Mouse (Mus musculus) hindbrain, embryonic 16.5 days (tissue): Measurements from ENCODE around the gene A3galt2. TPM values are rescaled to one million over a fixed set of nuclear protein-coding genes. Genes with fewer than 3 reads are reported as not detected.

Experiments
- ATAC-seq: fragments of 200-750 bp; cut with Nextera tagmentation; 2 replicates; pipeline ENCODE4 v1.8.0; 2017; ENCODE audit warnings: moderate TSS enrichment, moderate library complexity
- H3K27ac ChIP-seq: fragments of 300-500 bp; sonication (generic); 2 replicates; pipeline ENCODE4 v1.5.1; 2014; ENCODE audit warnings: low read depth, mild to moderate bottlenecking, control low read depth, low read length, moderate library complexity
- H3K27me3 ChIP-seq: fragments of 300-500 bp; sonication (generic); replicated peaks from 2 replicates; pipeline ENCODE4 v1.6.1; 2014; ENCODE audit warnings: low read length; ENCODE audit not compliant: control insufficient read depth, insufficient read depth
- H3K36me3 ChIP-seq: fragments of 300-500 bp; sonication (generic); 2 replicates; pipeline ENCODE4 v1.6.1; 2014; ENCODE audit warnings: mild to moderate bottlenecking, low read length, moderate library complexity, mixed read lengths; ENCODE audit not compliant: control insufficient read depth, insufficient read depth
- H3K4me1 ChIP-seq: fragments of 300-500 bp; sonication (generic); 2 replicates; pipeline ENCODE4 v1.6.1; 2014; ENCODE audit warnings: low read depth, low read length; ENCODE audit not compliant: control insufficient read depth, insufficient read depth
- H3K4me2 ChIP-seq: fragments of 300-500 bp; sonication (generic); 2 replicates; pipeline ENCODE4 v1.6.1; 2014; ENCODE audit warnings: mild to moderate bottlenecking, low read length, control low read depth, moderate library complexity
- H3K4me3 ChIP-seq: fragments of 300-500 bp; sonication (generic); 2 replicates; pipeline ENCODE4 v1.5.1; 2014; ENCODE audit warnings: mild to moderate bottlenecking, low read length, control low read depth, moderate library complexity
- H3K9ac ChIP-seq: fragments of 300-500 bp; sonication (generic); 2 replicates; pipeline ENCODE4 v1.6.1; 2014; ENCODE audit warnings: low read depth, mild to moderate bottlenecking, control low read depth, low read length, moderate library complexity
- H3K9me3 ChIP-seq: fragments of 300-500 bp; sonication (generic); 2 replicates; pipeline ENCODE4 v1.6.1; 2014; ENCODE audit warnings: mild to moderate bottlenecking, low read length, moderate library complexity; ENCODE audit not compliant: control insufficient read depth
- WGBS: fragments of 180-500 bp; shearing (Covaris S2); extraction: QIAGEN DNeasy Blood & Tissue Kit; methylation state at CpG from one replicate; pipeline ENCODE4 v1.1.7; 2014; 5-methylcytosine and 5-hydroxymethylcytosine counted together
- polyA plus RNA-seq: library from polyadenylated mRNA; unstranded; fragments of >200 nt; fragmentation: Nextera tagmentation; extraction: Ambion mirVana; gene quantifications from 2 replicates; pipeline ENCODE4 v1.2.1, GENCODE M21; 2015

The A3galt2 gene
- polyA plus RNA-seq, 1 experiment from 2014 or later = 0.23 TPM

DNA sequence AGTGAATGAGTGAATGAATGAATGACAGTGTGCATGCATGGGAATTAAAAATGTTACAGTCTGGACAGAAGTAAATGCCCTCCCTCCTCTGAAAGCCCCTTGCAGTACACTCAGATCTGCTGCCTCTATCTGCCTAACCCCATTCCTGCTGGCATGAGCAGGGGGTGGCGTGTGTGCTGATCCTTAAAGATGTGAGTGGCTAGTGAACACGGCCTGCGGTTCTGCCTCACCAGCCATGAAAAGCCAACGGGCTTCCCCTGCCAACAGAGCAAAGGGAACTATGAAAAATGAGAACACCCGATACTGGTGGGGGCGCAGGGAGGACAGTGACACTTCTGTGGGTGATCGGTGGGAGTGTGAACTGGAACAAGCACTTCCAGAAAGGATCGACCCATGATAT, 41.6 kb downstream of the A3galt2 start:
- Histone ChIP-seq H3K27ac (no peak overlapping the region), H3K27me3 (no peaks in the 10 kb centered on the region), H3K9me3 (no peaks in the 10 kb centered on the region), H3K36me3 (no peaks in the 10 kb centered on the region), H3K9ac (no peak overlapping the region), H3K4me2 (no peak overlapping the region), H3K4me3 (no peak overlapping the region), H3K4me1 (peaks cover 17% of the 10 kb centered on the region)
- WGBS = 47% methylated on average over 8 of the region's 8 CpGs
- no peak for ATAC-seq

DNA sequence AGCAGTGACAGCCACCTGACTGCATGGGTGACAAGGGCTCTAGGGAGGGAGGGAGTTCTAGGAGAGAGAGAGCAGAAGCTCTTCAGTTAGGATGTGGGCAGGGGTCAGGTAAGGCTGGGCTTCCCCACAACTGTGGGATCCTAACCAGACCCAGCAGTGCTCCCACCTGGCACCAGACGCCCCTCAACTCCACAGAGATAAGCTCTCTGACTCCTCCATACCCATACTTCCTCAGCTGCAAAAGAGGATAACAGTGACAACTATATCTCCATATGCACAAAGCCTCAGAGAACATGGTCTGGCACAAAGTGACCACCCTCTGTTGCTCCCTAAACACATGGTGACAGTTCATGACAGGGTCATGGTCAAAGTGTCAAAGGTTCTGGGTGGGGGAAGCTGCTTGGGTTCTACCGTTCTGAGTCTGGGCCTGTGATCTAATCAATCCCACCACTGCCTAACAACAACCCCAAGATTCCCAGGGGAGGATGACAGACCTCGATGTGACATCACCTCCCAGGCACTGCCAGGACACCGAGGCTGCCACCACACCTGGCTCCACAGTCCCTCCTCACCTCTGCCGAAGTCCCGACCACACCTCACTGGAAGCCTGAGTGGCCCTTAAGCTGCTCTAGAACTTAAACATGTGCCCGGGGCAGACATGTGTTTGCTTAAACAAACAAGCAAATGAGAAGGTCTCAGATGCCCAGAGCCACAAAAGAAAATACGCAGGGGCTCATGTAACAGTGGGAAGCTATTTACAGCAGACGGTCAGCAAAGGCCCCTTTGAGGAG, 46.7 kb downstream of the A3galt2 start:
- Histone ChIP-seq H3K4me1 (peaks cover 38% of the 10 kb centered on the region), H3K4me3 (no peak overlapping the region), H3K27ac (no peak overlapping the region), H3K36me3 (no peaks in the 10 kb centered on the region), H3K9ac (no peak overlapping the region), H3K9me3 (no peaks in the 10 kb centered on the region), H3K4me2 (no peak overlapping the region), H3K27me3 (no peaks in the 10 kb centered on the region)
- no peak for ATAC-seq
- 71% methylated on average over 9 of the region's 9 CpGs for WGBS

DNA sequence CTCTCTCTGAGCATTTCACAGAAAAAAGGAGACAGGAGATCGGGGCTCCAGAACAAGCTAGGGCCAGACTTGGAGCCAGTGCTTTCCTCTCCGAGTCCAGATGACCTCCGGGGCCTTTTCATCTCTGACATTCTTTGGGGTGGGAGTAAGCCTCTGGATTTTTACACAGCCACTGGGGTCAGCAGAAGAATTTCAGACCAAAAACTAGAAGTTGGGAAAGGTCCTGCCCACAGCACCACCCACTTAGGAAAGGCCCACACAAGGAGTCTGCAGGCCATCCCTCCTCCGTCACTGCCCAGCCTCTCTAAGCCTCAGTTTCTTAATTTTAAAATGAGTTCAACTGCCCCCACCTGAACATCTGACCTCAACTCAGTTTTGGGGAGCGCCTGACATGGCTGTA, 48.4 kb downstream of the A3galt2 start:
- H3K4me2 ChIP-seq = peak overlapping the region; percentile 97
- no peaks in the 10 kb centered on the region for H3K9me3 ChIP-seq
- H3K27me3 ChIP-seq = no peaks in the 10 kb centered on the region
- no peak overlapping the region for H3K4me3 ChIP-seq
- H3K27ac ChIP-seq = no peak overlapping the region
- peaks cover 31% of the 10 kb centered on the region for H3K4me1 ChIP-seq
- no peaks in the 10 kb centered on the region for H3K36me3 ChIP-seq
- WGBS = 52% methylated on average over 5 of the region's 5 CpGs
- 0 out of 2 replicates have a peak overlapping the region, but pooled peaks have one; percentile 15 for H3K9ac ChIP-seq
- ATAC-seq = no peak

DNA sequence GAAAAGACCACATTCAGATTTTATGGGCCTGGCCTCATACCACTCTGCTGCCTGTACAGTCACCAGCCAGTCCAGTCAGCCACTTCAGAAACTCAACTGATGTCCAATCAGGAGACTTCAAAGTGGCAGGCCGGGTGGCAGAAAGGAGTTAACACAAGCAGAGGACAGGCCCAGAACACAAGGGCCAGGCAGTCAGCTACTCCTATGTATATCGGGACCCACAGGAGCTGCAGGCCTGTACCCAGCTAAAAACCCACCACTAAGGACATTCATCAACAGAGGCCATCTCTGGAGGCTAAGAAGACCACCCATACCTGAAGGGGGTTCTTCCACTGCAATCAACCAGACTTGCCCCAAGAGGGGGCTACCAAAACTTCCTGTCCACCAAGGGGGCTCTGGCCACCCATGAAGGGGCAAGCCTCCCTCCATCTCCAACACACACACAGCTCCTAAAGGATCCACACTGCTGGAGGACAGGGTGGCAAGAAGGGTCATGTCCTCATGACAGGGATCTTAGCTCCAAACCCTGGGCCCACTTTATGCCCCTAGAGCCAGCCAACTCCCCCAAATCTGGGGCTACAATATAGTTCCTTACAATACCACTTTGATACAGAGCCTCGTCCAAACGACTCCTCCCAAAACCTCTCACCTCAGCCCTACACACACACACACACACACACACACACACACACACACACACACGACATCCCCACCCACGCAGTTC, 49.4 kb downstream of the A3galt2 start:
- no peaks in the 10 kb centered on the region for H3K27me3 ChIP-seq
- WGBS = 2% methylated on average over 6 of the region's 6 CpGs
- H3K27ac ChIP-seq = peak overlapping the region; percentile 94
- peaks cover 28% of the 10 kb centered on the region for H3K4me1 ChIP-seq
- ATAC-seq = no peak
- no peaks in the 10 kb centered on the region for H3K9me3 ChIP-seq
- no peaks in the 10 kb centered on the region for H3K36me3 ChIP-seq
- H3K4me3 ChIP-seq = peak overlapping the region; percentile 87
- peak overlapping the region; percentile 97 for H3K4me2 ChIP-seq
- H3K9ac ChIP-seq = peak overlapping the region; percentile 95

DNA sequence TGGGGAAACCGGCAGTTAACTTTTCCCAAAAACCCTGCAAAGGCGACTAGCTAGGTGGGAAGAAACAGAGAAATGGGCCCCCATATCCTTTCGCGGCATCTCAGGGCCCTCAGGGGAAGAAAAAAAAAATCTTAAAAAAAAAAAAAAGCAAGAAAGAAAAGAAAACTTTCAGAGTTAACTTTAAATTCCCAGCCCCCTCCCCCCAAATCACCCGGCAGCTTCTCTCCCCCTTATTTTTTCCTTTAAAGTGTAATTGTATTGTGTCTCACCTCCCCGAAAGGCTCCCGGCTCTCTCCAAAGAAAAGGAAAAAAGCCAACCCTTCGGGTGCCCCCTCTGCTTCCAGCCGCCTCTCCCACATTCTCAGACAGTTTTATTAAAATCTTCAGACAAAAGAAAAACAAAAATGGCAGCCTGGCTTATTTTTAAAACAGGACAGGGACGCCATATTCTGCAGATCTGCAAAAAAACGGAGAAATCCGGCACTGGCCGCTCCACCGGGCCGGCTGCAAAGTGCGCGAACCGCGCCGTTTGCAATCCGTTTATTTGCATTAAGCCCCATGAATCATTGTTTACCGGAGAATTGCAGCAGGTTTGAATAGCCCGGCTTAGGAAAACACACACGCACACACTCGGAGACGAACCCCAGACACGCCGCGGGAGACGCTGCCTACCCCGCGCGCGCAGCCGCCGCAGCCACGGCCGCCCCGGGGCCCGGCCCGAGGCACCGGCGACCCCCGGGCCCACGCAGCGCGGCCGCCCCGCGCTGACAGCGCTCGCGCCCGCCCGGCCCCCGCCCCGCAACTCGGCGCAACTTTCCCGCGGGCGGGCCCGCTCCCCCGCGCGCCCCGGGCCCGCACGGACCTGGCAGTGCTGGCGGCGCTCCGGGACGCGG, 50.2 kb downstream of the A3galt2 start:
- H3K4me1 ChIP-seq = peaks cover 28% of the 10 kb centered on the region
- H3K27ac ChIP-seq = peak overlapping the region; percentile 94
- no peaks in the 10 kb centered on the region for H3K27me3 ChIP-seq
- H3K36me3 ChIP-seq = no peaks in the 10 kb centered on the region
- H3K9me3 ChIP-seq = no peaks in the 10 kb centered on the region
- H3K4me3 ChIP-seq = peak overlapping the region; percentile 87
- ATAC-seq = peak; percentile 12; the same call in 1 of the 2 replicates
- under 1% methylated on average over 58 of the region's 74 CpGs for WGBS
- H3K9ac ChIP-seq = peak overlapping the region; percentile 95
- H3K4me2 ChIP-seq = peak overlapping the region; percentile 97

DNA sequence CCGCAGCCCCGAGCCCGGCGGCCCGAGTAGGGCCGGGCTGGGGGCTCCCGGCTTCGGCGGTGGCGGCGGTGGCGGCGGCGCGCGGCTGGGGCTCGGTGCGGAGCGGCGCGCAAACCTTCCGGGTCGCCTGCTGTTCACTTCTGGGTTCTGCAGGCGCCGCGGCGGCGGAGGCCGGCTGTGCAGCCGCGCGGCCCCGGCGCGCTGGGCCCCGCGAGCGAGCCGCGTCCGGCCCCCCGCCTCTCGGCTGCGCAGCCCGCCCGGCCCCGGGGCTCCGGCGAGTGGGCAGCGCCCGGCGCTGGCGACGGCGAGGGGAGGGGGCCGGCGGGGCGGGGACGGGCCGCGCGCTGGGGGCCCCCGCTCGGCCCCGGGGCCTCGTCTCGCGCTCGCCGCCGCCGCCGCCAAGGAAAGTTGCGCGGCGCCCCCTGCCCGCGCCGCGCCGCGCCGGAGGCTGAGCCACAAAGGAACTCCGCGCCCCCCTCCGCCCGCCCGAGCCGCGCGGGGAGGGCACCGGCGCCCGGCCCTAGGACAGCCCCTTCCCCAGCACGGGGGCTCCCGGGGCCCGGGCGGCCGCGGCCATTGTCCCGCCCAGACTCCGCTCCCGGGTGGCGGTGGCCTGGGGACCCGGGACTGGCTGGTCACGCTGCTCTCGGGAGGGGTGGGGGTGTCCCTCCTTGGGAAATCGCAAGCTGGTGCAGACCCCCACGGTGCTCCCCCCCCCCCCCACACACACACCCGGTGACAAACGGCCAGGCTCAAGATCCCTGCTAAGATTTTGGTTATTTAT, 51.1 kb downstream of the A3galt2 start, which contains the start of gene Zfp362:
Gene Zfp362 (minus strand): TSS at position 3 of the 784 bp plus-strand sequence.
- Histone ChIP-seq H3K4me2 (peak within 1 kb of the TSS; percentile 97), H3K27ac (peak within 1 kb of the TSS; percentile 94), H3K36me3 (no peaks in the 10 kb centered on the region), H3K4me1 (peaks cover 28% of the 10 kb centered on the region), H3K27me3 (no peaks in the 10 kb centered on the region), H3K9ac (peak within 1 kb of the TSS; percentile 95), H3K4me3 (peak within 1 kb of the TSS; percentile 87), H3K9me3 (no peaks in the 10 kb centered on the region)
- 1% methylated on average over 29 of the region's 111 CpGs for WGBS
- ATAC-seq = peak; percentile 63

DNA sequence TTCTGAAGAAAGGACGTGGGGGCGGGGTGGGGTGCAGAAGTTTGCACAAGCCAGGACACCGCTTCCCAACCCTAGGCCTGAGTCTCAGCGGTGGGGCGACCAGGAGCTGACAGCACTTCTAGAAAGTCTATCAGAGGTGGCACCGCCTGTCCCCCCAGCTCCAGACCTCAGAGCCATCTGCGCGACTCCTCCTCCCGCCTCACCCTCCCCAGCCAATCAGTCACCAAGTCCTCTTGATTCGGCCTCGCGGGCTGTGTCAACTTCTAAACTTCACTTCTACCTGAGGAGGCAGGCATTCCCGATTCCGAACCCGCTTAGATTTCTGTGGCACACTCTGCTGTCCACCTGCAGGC, 51.6 kb downstream of the A3galt2 start:
- Histone ChIP-seq H3K9ac (peak overlapping the region; percentile 95), H3K4me1 (peaks cover 29% of the 10 kb centered on the region), H3K27ac (peak overlapping the region; percentile 94), H3K4me2 (peak overlapping the region; percentile 97), H3K9me3 (no peaks in the 10 kb centered on the region), H3K27me3 (no peaks in the 10 kb centered on the region), H3K4me3 (peak overlapping the region; percentile 87), H3K36me3 (no peaks in the 10 kb centered on the region)
- under 1% methylated on average over 15 of the region's 15 CpGs for WGBS
- ATAC-seq = peak; percentile 46

DNA sequence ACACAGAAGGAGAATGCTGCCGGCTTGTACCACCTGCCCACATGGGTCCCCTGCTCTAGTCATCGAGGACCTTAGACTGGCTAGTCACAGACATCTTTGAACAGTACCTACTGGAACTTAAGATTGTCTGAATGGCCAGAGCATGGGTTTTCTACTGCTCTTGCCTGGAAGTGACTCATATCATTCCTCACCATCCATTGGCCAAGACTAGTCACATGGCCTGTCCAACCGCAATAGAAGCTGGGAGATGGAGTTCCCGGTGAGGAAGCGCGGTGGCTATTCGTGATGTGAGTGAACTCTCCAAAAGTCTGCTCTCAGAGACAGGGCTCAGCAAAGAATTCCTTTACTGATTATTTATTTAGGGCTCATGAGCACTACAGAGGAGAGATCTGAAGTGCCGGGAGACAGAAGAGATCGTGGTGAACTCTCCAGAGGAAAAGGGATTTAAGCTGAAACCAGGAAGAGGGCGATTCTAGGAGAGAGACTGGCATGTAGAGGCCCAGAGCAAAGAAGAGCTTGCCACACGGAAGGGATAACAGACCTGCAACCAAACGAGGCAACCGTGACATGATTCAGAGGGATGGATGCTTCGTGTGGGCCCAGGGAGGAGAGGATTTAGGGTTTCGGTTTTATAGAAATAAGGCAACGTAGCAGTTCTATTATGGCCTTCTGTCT, 56.4 kb downstream of the A3galt2 start:
- Histone ChIP-seq H3K27me3 (no peaks in the 10 kb centered on the region), H3K36me3 (no peaks in the 10 kb centered on the region), H3K4me2 (peak overlapping the region; percentile 75), H3K9me3 (no peaks in the 10 kb centered on the region), H3K4me3 (peak overlapping the region; percentile 52), H3K27ac (peak overlapping the region; percentile 57; the same call in 1 of the 2 replicates), H3K4me1 (peaks cover 6% of the 10 kb centered on the region), H3K9ac (peak overlapping the region; percentile 73)
- 16% methylated on average over 16 of the region's 16 CpGs for WGBS
- ATAC-seq = peak; percentile 96
